Mouse (Mus musculus) liver, postnatal 0 days (tissue): ENCODE measurements around the gene Dclk1. TPM values are rescaled to one million over a fixed set of nuclear protein-coding genes. Genes with fewer than 3 reads are reported as not detected.

ENCODE experiments used
- ATAC-seq: fragments of 200-750 bp; cut with Nextera tagmentation; 2 replicates; pipeline ENCODE4 v1.8.0; 2017; ENCODE audit warnings: mild to moderate bottlenecking, moderate library complexity
- DNase-seq: peaks from one replicate; pipeline ENCODE4 v3.0.0-alpha.2; 2016
- H3K27ac ChIP-seq: fragments of 300-500 bp; sonication (generic); 2 replicates; pipeline ENCODE4 v1.5.1; 2014; ENCODE audit warnings: antibody characterized with exemption, moderate library complexity, mild to moderate bottlenecking, low read depth
- H3K27me3 ChIP-seq: fragments of 300-500 bp; sonication (generic); 2 replicates; pipeline ENCODE4 v1.6.1; 2014; ENCODE audit warnings: low read length, control low read depth, mixed read lengths; ENCODE audit not compliant: insufficient read depth
- H3K36me3 ChIP-seq: fragments of 300-500 bp; sonication (generic); replicated peaks from 2 replicates; pipeline ENCODE4 v1.6.1; 2014; ENCODE audit warnings: mild to moderate bottlenecking, control low read depth, low read length, moderate library complexity, mixed read lengths; ENCODE audit not compliant: insufficient read depth
- H3K4me1 ChIP-seq: fragments of 300-500 bp; sonication (generic); 2 replicates; pipeline ENCODE4 v1.6.1; 2014; ENCODE audit warnings: antibody characterized with exemption, mild to moderate bottlenecking, control low read depth; ENCODE audit not compliant: insufficient read depth
- H3K4me2 ChIP-seq: fragments of 300-500 bp; sonication (generic); 2 replicates; pipeline ENCODE4 v1.6.1; 2014; ENCODE audit warnings: low read depth, mild to moderate bottlenecking, low read length, moderate library complexity, mixed read lengths
- H3K4me3 ChIP-seq: fragments of 300-500 bp; sonication (generic); 2 replicates; pipeline ENCODE4 v1.5.1; 2014; ENCODE audit warnings: low read depth, low read length
- H3K9ac ChIP-seq: fragments of 300-500 bp; sonication (generic); replicated peaks from 2 replicates; pipeline ENCODE4 v1.6.1; 2014; ENCODE audit warnings: mild to moderate bottlenecking, moderate library complexity
- H3K9me3 ChIP-seq: fragments of 300-500 bp; sonication (generic); 2 replicates; pipeline ENCODE4 v1.6.1; 2016; ENCODE audit warnings: mild to moderate bottlenecking, control low read depth, low read length, mixed read lengths
- CTCF ChIP-seq: sonication (generic); IDR thresholded peaks from 2 replicates; pipeline ENCODE4 v1.5.1; 2016; ENCODE audit warnings: antibody characterized with exemption, low read depth
- EP300 ChIP-seq: IDR thresholded peaks from 2 replicates; pipeline ENCODE4 v1.6.1; 2016; ENCODE audit warnings: antibody characterized with exemption, low read depth, mild to moderate bottlenecking
- WGBS: fragments of 180-500 bp; shearing (Covaris S2); extraction: QIAGEN DNeasy Blood & Tissue Kit; methylation state at CpG from one replicate; pipeline ENCODE4 v1.1.7; 2014; ENCODE audit not compliant: insufficient replicate concordance; 5-methylcytosine and 5-hydroxymethylcytosine counted together
- polyA plus RNA-seq: library from polyadenylated mRNA; unstranded; fragments of >200 nt; fragmentation: Nextera tagmentation; extraction: Ambion mirVana; gene quantifications from 2 replicates; pipeline ENCODE4 v1.2.1, GENCODE M21; 2015

Dclk1 gene
- polyA plus RNA-seq, 1 experiment from 2014 or later: 0.11 TPM

DNA sequence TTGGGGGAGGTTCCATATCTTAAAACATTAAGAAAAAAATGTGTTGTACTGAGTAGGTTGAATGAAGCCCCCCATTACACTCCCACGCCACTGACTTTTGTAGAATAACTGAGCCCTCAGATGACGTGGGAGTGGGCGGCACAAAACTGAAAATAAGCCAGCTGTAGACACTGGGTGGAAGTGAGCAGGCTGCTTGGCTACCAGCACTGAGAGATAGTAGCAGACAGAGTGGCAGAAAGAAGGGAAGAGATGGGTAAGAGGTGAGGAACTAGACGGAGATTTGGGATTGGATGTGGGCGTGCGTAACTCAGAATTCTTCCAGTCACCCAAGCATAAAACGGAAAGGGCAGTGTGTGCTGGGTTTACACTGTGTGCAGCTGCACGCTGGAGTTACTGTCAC, 223.6 kb downstream of the Dclk1 start:
- 78% methylated on average over 8 of the region's 8 CpGs for WGBS
- H3K9me3 ChIP-seq: no peaks in the 10 kb centered on the region
- DNase-seq: no peak
- TF ChIP-seq EP300: no peak
- no peak for TF ChIP-seq CTCF
- no peak overlapping the region for H3K4me3 ChIP-seq
- H3K36me3 ChIP-seq: no peaks in the 10 kb centered on the region
- H3K4me1 ChIP-seq: no peaks in the 10 kb centered on the region; the same call in 1 of the 2 replicates
- no peaks in the 10 kb centered on the region for H3K27me3 ChIP-seq
- no peak for ATAC-seq
- H3K27ac ChIP-seq: no peak overlapping the region
- no peak overlapping the region for H3K9ac ChIP-seq
- H3K4me2 ChIP-seq: no peak overlapping the region

DNA sequence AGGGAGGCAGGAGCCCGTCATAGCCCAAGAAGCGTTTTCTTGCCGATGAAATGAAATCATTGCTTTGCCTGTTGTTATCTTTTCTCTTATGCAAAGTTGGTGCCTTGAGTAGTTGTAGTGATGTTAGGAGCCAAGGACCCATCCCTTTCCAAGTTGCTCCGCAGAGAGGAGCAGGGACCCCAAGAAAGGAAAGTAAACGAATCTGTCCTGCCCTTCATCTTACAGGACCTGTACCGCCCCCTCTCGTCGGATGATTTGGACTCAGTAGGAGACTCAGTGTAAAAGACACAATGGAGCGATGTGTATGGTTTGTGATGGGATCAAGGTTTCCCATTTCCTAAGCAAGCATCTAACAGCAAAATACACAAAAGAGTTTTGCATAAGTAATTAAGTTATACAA, 224.2 kb downstream of the Dclk1 start:
- TF ChIP-seq EP300: no peak
- TF ChIP-seq CTCF: no peak
- Histone ChIP-seq H3K4me1 (no peaks in the 10 kb centered on the region; the same call in 1 of the 2 replicates), H3K9me3 (no peaks in the 10 kb centered on the region), H3K9ac (no peak overlapping the region), H3K4me3 (no peak overlapping the region), H3K27me3 (no peaks in the 10 kb centered on the region), H3K27ac (no peak overlapping the region), H3K36me3 (no peaks in the 10 kb centered on the region), H3K4me2 (no peak overlapping the region)
- no peak for ATAC-seq
- no peak for DNase-seq
- 74% methylated on average over 9 of the region's 9 CpGs for WGBS

DNA sequence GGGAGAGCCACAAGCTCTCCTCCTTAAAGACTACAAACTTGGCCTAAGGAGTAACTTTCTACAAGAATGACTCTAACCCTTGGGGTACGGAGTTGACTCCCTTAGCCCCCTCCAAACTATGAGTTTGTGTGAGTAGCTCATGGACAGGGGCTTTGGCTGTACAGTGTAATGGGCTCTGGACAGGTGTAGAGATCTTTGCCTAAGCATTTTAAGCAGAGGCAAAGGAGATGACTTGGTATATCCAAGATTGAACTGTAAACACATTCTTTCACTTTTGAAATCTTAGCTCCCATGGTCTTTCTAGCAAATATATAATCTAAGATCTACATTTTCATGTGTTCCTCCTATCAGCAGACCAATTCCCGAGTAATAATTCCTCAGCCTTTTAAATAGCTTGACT, 229.9 kb downstream of the Dclk1 start, which contains the start of gene Gm21954:
Gene Gm21954 (minus strand): TSS at position 101 of the 400 bp plus-strand sequence.
- no peak for DNase-seq
- TF ChIP-seq EP300: no peak
- no peak for TF ChIP-seq CTCF
- Histone ChIP-seq H3K27me3 (no peaks in the 10 kb centered on the region), H3K27ac (no peak within 1 kb of the TSS), H3K4me2 (no peak within 1 kb of the TSS), H3K4me3 (no peak within 1 kb of the TSS), H3K9ac (no peak within 1 kb of the TSS), H3K36me3 (no peaks in the 10 kb centered on the region), H3K4me1 (no peaks in the 10 kb centered on the region), H3K9me3 (no peaks in the 10 kb centered on the region)
- WGBS: 66% methylated on average over 2 of the region's 2 CpGs
- ATAC-seq: no peak

DNA sequence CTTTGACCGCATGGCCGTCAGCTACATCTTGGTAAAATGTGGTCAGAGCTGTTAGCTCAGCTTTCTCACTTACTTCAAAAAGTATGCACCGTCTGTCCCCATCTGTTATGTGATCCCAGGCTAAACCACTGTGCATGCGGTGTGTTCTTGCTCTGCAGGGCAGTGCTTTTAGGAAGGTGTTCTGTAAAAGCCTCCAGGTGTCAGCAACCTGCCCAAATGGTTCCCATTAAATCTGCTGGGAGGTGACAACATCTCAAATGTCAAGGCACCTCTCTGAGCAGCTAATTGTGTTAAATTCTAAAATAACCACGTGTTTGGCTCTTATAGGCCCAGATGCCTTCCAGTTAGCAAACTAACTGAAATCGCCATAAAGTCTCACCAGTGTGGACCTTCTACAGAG, 231.0 kb downstream of the Dclk1 start:
- no peak for DNase-seq
- Histone ChIP-seq H3K9ac (no peak overlapping the region), H3K36me3 (no peaks in the 10 kb centered on the region), H3K27ac (no peak overlapping the region), H3K4me3 (no peak overlapping the region), H3K9me3 (no peaks in the 10 kb centered on the region), H3K4me1 (no peaks in the 10 kb centered on the region), H3K4me2 (no peak overlapping the region), H3K27me3 (no peaks in the 10 kb centered on the region)
- 73% methylated on average over 6 of the region's 6 CpGs for WGBS
- ATAC-seq: no peak
- TF ChIP-seq EP300: no peak
- no peak for TF ChIP-seq CTCF

DNA sequence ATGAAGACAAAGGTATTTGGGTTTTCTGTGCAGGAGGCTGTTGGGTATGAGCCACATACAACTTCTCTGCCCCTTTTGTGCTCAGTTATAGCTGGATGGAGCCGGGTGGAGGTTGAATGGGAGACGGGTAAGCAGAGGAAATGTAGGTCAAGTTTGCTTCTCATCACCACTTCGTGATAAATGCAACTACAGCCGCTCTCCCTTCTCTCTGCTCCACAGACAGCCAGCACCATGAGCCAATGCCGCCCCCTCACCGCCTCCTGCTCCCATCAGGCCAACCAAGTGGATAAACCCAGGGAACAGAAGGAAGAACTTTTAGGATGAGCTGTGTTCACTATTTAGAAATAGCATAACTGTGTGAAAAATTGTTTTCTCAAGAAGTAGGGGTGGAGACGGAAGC, 234.5 kb downstream of the Dclk1 start:
- H3K4me1 ChIP-seq: no peaks in the 10 kb centered on the region
- H3K27me3 ChIP-seq: no peaks in the 10 kb centered on the region
- no peak overlapping the region for H3K4me2 ChIP-seq
- no peak overlapping the region for H3K9ac ChIP-seq
- H3K4me3 ChIP-seq: no peak overlapping the region
- DNase-seq (no peak), ATAC-seq (no peak)
- TF ChIP-seq EP300 (no peak), CTCF (no peak)
- H3K9me3 ChIP-seq: no peaks in the 10 kb centered on the region
- 80% methylated on average over 7 of the region's 7 CpGs for WGBS
- no peak overlapping the region for H3K27ac ChIP-seq
- no peaks in the 10 kb centered on the region for H3K36me3 ChIP-seq

DNA sequence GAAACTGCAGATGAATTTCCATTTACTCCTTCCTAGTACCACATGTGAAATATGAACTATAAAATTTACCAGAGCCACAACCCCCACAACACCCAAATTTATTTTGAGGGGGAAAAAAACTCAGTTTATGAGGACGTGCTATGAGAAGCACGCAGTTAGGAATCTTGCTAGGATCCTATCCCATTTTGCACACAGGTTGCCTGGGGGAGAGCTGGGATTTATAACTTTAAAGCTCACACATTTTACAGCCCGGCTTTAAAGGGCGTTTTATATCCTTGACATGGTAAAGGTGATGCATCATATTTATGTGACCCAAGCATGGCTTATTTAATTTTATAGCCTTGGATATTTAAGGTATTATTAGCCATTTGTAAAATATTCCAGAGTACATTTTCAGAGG, 237.1 kb downstream of the Dclk1 start:
- no peak overlapping the region for H3K4me3 ChIP-seq
- H3K4me2 ChIP-seq: no peak overlapping the region
- no peaks in the 10 kb centered on the region for H3K27me3 ChIP-seq
- no peaks in the 10 kb centered on the region for H3K4me1 ChIP-seq
- H3K9me3 ChIP-seq: no peaks in the 10 kb centered on the region
- ATAC-seq (no peak), DNase-seq (no peak)
- no peak overlapping the region for H3K9ac ChIP-seq
- WGBS: 83% methylated on average over 4 of the region's 4 CpGs
- no peak overlapping the region for H3K27ac ChIP-seq
- H3K36me3 ChIP-seq: no peaks in the 10 kb centered on the region
- no peak for TF ChIP-seq CTCF
- TF ChIP-seq EP300: no peak

DNA sequence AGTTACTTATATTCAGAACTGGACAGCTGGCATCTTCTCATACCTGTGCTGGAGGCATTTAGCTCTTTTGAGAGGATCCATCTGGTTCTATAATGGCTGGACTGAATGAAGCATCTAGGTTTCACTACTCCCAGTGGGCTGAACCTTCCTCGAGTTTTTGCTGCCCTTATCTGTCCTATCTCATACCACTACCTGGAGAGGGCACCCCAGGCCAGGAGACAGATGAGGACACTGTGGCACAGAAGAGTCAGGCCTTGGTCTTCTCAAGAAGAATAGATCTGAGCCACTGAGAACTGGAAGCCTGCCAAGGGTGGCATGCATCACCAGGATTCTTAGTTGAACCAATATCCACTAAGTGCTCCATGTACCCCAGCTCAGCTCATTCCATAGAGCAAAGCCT, 239.0 kb downstream of the Dclk1 start:
- TF ChIP-seq CTCF: no peak
- TF ChIP-seq EP300: no peak
- H3K27ac ChIP-seq: no peak overlapping the region
- WGBS: 31% methylated on average over 1 of the region's 1 CpGs
- H3K9me3 ChIP-seq: no peaks in the 10 kb centered on the region
- H3K4me1 ChIP-seq: no peaks in the 10 kb centered on the region
- H3K4me3 ChIP-seq: no peak overlapping the region
- H3K27me3 ChIP-seq: no peaks in the 10 kb centered on the region
- no peak for ATAC-seq
- H3K4me2 ChIP-seq: no peak overlapping the region
- H3K36me3 ChIP-seq: no peaks in the 10 kb centered on the region
- DNase-seq: no peak
- no peak overlapping the region for H3K9ac ChIP-seq
